Mouse (Mus musculus) hindbrain, embryonic 13.5 days (tissue): ENCODE measurements at regions not wholly inside any gene's neighbourhood (a gene's known extent, or its start where the extent isn't known, plus 50 kb on each side); places are given as distances from the start of the nearest gene placed in this dataset.

ENCODE experiments used
- ATAC-seq: fragments of 200-750 bp; cut with Nextera tagmentation; 2 replicates; pipeline ENCODE4 v1.8.0; 2017; ENCODE audit warnings: moderate TSS enrichment; ENCODE audit not compliant: low FRiP score
- H3K27ac ChIP-seq: fragments of 300-500 bp; sonication (generic); 2 replicates; pipeline ENCODE4 v1.5.1; 2015; ENCODE audit warnings: inconsistent platforms, mild to moderate bottlenecking, moderate library complexity
- H3K27me3 ChIP-seq: fragments of 300-500 bp; sonication (generic); 2 replicates; pipeline ENCODE4 v1.6.1; 2015; ENCODE audit warnings: mild to moderate bottlenecking, inconsistent platforms
- H3K36me3 ChIP-seq: fragments of 300-500 bp; sonication (generic); 2 replicates; pipeline ENCODE4 v1.6.1; 2015; ENCODE audit warnings: mild to moderate bottlenecking, inconsistent platforms
- H3K4me1 ChIP-seq: fragments of 300-500 bp; sonication (generic); replicated peaks from 2 replicates; pipeline ENCODE4 v1.6.1; 2015; ENCODE audit warnings: inconsistent platforms
- H3K4me2 ChIP-seq: fragments of 300-500 bp; sonication (generic); 2 replicates; pipeline ENCODE4 v1.6.1; 2015; ENCODE audit warnings: inconsistent platforms, mild to moderate bottlenecking, moderate library complexity
- H3K4me3 ChIP-seq: fragments of 300-500 bp; sonication (generic); 2 replicates; pipeline ENCODE4 v1.5.1; 2015; ENCODE audit warnings: mild to moderate bottlenecking, inconsistent platforms
- H3K9ac ChIP-seq: fragments of 300-500 bp; sonication (generic); 2 replicates; pipeline ENCODE4 v1.6.1; 2015; ENCODE audit warnings: mild to moderate bottlenecking, inconsistent platforms
- H3K9me3 ChIP-seq: fragments of 300-500 bp; sonication (generic); 2 replicates; pipeline ENCODE4 v1.6.1; 2016; ENCODE audit warnings: inconsistent platforms
- WGBS: fragments of 180-500 bp; shearing (Covaris S2); methylation state at CpG from one replicate; pipeline ENCODE4 v1.1.7; 2015; 5-methylcytosine and 5-hydroxymethylcytosine counted together

- no peak for ATAC-seq
These were observed 58.6 kb upstream of the Cldn5 start for GRCm38 (mm10) chr16:18718040-18718439.

GRCm38 (mm10) chr16:18720433-18721233, 56.0 kb upstream of the Cldn5 start:
- no peak overlapping the region for H3K9ac ChIP-seq
- no peak for ATAC-seq
- H3K36me3 ChIP-seq: no peaks in the 10 kb centered on the region
- WGBS: 68% methylated on average over 13 of the region's 13 CpGs
- H3K4me1 ChIP-seq: no peaks in the 10 kb centered on the region
- no peak overlapping the region for H3K4me3 ChIP-seq
- no peak overlapping the region for H3K27ac ChIP-seq
- no peaks in the 10 kb centered on the region for H3K27me3 ChIP-seq
- no peaks in the 10 kb centered on the region for H3K9me3 ChIP-seq
- no peak overlapping the region for H3K4me2 ChIP-seq

More at GRCm38 (mm10) chr16:18718040-18718439, 58.6 kb upstream of the Cldn5 start:
- no peak overlapping the region for H3K9ac ChIP-seq
- H3K9me3 ChIP-seq: no peaks in the 10 kb centered on the region
- no peak overlapping the region for H3K27ac ChIP-seq
- H3K36me3 ChIP-seq: no peaks in the 10 kb centered on the region
- no peak overlapping the region for H3K4me2 ChIP-seq
- H3K4me1 ChIP-seq: no peaks in the 10 kb centered on the region
- no peak overlapping the region for H3K4me3 ChIP-seq
- no peaks in the 10 kb centered on the region for H3K27me3 ChIP-seq
- WGBS: 84% methylated on average over 2 of the region's 2 CpGs

- no peaks in the 10 kb centered on the region for H3K4me1 ChIP-seq
- H3K9me3 ChIP-seq: no peaks in the 10 kb centered on the region
- no peaks in the 10 kb centered on the region for H3K27me3 ChIP-seq
- ATAC-seq: no peak
- H3K36me3 ChIP-seq: no peaks in the 10 kb centered on the region
- 85% methylated on average over 3 of the region's 3 CpGs for WGBS
- H3K4me2 ChIP-seq: no peak overlapping the region
- no peak overlapping the region for H3K9ac ChIP-seq
- H3K27ac ChIP-seq: no peak overlapping the region
- H3K4me3 ChIP-seq: no peak overlapping the region
These were observed 53.3 kb upstream of the Cldn5 start for GRCm38 (mm10) chr16:18723186-18723843.

GRCm38 (mm10) chr16:18723874-18724273, 52.8 kb upstream of the Cldn5 start:
- no peak overlapping the region for H3K4me3 ChIP-seq
- WGBS: 54% methylated on average over 3 of the region's 3 CpGs
- no peak overlapping the region for H3K4me2 ChIP-seq
- H3K27me3 ChIP-seq: no peaks in the 10 kb centered on the region
- no peak for ATAC-seq
- H3K36me3 ChIP-seq: no peaks in the 10 kb centered on the region
- H3K9ac ChIP-seq: no peak overlapping the region
- H3K27ac ChIP-seq: no peak overlapping the region
- no peaks in the 10 kb centered on the region for H3K9me3 ChIP-seq
- no peaks in the 10 kb centered on the region for H3K4me1 ChIP-seq

DNA sequence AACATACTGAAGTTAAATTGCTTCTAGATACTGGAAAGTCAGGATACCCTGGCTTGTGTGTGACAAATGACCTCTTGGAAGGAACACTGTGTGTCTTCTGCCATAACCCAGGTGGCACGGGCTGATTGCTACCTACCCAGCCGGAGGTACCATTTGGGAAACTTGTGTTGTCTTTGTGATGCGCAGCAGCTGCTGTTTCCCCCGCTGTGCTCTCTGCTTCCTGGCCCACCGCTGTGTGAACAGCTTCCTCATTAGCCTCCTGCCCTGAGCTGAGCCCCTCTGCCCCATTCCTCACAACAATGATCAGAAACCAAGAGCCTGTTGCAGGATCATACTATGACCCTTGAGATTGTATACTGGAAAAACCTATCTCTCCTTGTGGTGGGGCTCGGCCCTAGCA, 51.9 kb upstream of the Cldn5 start:
- no peak for ATAC-seq
- no peaks in the 10 kb centered on the region for H3K27me3 ChIP-seq

More for the DNA sequence above, 51.9 kb upstream of the Cldn5 start:
- WGBS: 21% methylated on average over 6 of the region's 6 CpGs
- Histone ChIP-seq H3K4me2 (no peak overlapping the region), H3K4me3 (no peak overlapping the region), H3K4me1 (no peaks in the 10 kb centered on the region), H3K27ac (no peak overlapping the region), H3K36me3 (no peaks in the 10 kb centered on the region), H3K9me3 (no peaks in the 10 kb centered on the region), H3K9ac (no peak overlapping the region)
